Mouse (Mus musculus) E14TG2a.4 (cell line): ENCODE data around the gene Cyp1a2.

Experiments used
- CTCF ChIP-seq: conservative IDR thresholded peaks from 2 replicates; pipeline ENCODE4 v1.5.1; 2014; ENCODE audit warnings: low read length
- POU5F1 ChIP-seq: IDR thresholded peaks from 2 replicates; pipeline ENCODE4 v1.6.1; 2014; ENCODE audit warnings: low read length, borderline replicate concordance

DNA sequence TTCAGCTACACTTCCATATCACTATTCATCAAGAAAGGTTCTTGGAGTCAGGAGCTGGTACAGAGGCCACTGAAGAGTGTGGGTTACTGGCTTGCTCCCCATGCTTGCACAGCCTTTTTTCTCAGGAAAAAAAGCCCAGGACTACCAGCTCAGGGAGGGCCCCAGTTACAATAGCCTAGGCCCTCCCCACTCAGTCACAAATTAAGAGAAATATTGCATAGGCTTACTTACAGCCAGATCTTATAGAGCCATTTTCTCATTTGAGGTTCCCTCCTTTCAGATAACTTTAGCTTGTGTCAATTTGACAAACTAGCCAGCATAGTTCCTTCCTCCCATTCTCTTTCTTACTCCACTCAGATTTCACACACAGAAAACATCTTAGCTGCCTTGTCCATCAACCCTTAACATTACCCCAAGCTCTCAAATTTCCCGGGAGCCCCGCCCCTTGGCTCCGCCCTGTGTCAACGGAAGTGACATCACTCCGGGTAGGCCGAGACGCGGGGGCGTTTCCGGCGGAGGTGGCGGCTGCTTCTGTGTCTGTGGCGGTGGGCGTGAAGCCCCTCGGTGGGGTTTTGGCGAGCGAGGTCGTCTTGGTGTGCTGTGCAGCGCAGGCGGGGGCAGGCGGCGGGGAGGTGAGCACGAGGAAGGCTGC is 24.7 kb upstream of the Cyp1a2 start, which contains the start of gene Edc3:
- no peak for TF ChIP-seq CTCF
- TF ChIP-seq POU5F1: no peak
